Mouse (Mus musculus): ENCODE data around the gene Cdh13.

- TF ChIP-seq POLR2A (IDR thresholded peaks at IDR 0.05; ENCODE audit: insufficient read depth, low read depth, low read length) = no peak
- TF ChIP-seq EP300 (IDR thresholded peaks at IDR 0.05; ENCODE audit: insufficient read depth, low read depth, low read length) = no peak
Measured at GRCm38 (mm10) chr8:118407322-118407721, 123.8 kb downstream of the Cdh13 start.

Data from heart, adult 2 months (tissue).